9 mouse cellular contexts compared by ENCODE assay signal in the genomic region with DNA sequence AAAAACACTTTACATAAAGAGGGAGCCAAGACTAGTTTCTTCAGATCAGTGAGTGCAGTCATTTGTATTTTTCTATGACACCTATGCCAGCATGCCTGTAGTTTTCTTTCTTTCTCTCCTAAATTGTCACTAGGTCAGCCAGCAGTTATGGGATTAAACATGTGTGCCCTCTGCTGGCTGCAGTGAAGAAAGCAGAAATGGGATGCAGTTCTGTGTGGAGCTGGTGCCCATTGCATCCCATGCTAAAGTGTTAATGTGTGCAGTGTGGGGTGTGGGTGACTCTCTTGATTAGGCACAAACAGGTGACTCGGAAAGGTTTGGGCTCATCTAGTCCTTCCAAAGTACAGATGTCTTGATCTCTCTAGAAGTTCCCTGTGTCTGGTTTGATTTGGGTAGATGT. TPM values are rescaled to one million over a fixed set of nuclear protein-coding genes. Genes with fewer than 3 reads are reported as not detected.
DNase-seq lines count a peak whose midpoint lies in the region; ATAC-seq lines count a peak whose summit lies in the region.
"Had no signal": no experiment of that assay in that cellular context is flagged by ENCODE, and none has a peak within 500 bp of the region (broad histone marks: within the 10 kb centered on the region; RNA-seq: fewer than 3 reads in every experiment).

No protein-coding gene starts in this region.

- H3K27me3 ChIP-seq in midbrain, embryonic 14.5 days (ENCODE audit: control insufficient read depth, insufficient read depth, low read length) = no peaks in the 10 kb centered on the region
- H3K27me3 ChIP-seq in midbrain, embryonic 10.5 days (ENCODE audit: low read depth, poor library complexity, severe bottlenecking) = no peaks in the 10 kb centered on the region
- no peaks in the 10 kb centered on the region for H3K27me3 ChIP-seq in midbrain, embryonic 15.5 days (replicated peaks)
- no peaks in the 10 kb centered on the region for H3K27me3 ChIP-seq in heart, embryonic 11.5 days (ENCODE audit: control insufficient read depth, insufficient read depth, low read length)
- H3K27me3 ChIP-seq: neural tube, embryonic 12.5 days had no signal

- H3K9ac ChIP-seq in midbrain, embryonic 14.5 days (replicated peaks; ENCODE audit: low read length) = no peak overlapping the region
- H3K9ac ChIP-seq in midbrain, embryonic 15.5 days = no peak overlapping the region
- H3K9ac ChIP-seq in heart, embryonic 11.5 days (ENCODE audit: low read depth, low read length) = no peak overlapping the region
- H3K9ac ChIP-seq: neural tube, embryonic 12.5 days had no signal

- DNase-seq in embryo, embryonic 10 days (ENCODE audit: low spot score) = peak; percentile 61
- no peak for DNase-seq in embryo, embryonic 9.5 days (ENCODE audit: extremely low spot score)
- DNase-seq in midbrain, embryonic 14.5 days = peak; percentile 73
- no peak for DNase-seq in midbrain, embryonic 10.5 days (ENCODE audit: low spot score)
- peak; percentile 60 for DNase-seq in brain, adult 2 months (ENCODE audit: low read depth, low spot score)
- DNase-seq in kidney, postnatal 36 days = peak; percentile 21 to 61

- H3K4me1 ChIP-seq in midbrain, embryonic 14.5 days (ENCODE audit: control insufficient read depth, insufficient read depth, low read length) = no peaks in the 10 kb centered on the region
- no peaks in the 10 kb centered on the region for H3K4me1 ChIP-seq in midbrain, embryonic 10.5 days
- H3K4me1 ChIP-seq in midbrain, embryonic 15.5 days = no peaks in the 10 kb centered on the region
- H3K4me1 ChIP-seq in heart, embryonic 11.5 days (ENCODE audit: control insufficient read depth, insufficient read depth, low read length) = no peaks in the 10 kb centered on the region
- H3K4me1 ChIP-seq: neural tube, embryonic 12.5 days had no signal

- H3K4me2 ChIP-seq in midbrain, embryonic 14.5 days (ENCODE audit: low read length) = no peak overlapping the region
- H3K4me2 ChIP-seq in midbrain, embryonic 15.5 days = no peak overlapping the region
- H3K4me2 ChIP-seq in heart, embryonic 11.5 days = no peak overlapping the region
- H3K4me2 ChIP-seq: neural tube, embryonic 12.5 days had no signal

- no peaks in the 10 kb centered on the region for H3K9me3 ChIP-seq in midbrain, embryonic 14.5 days (ENCODE audit: control insufficient read depth, low read length)
- no peaks in the 10 kb centered on the region for H3K9me3 ChIP-seq in midbrain, embryonic 10.5 days (replicated peaks)
- H3K9me3 ChIP-seq in midbrain, embryonic 15.5 days = no peaks in the 10 kb centered on the region
- H3K9me3 ChIP-seq in heart, embryonic 11.5 days (replicated peaks; ENCODE audit: control insufficient read depth, low read length) = no peaks in the 10 kb centered on the region
- H3K9me3 ChIP-seq: neural tube, embryonic 12.5 days had no signal

- 93% methylated on average over 1 of the region's 1 CpGs for WGBS in midbrain, embryonic 14.5 days
- WGBS in midbrain, embryonic 10.5 days = 87% methylated on average over 1 of the region's 1 CpGs
- WGBS in midbrain, embryonic 15.5 days = 86% methylated on average over 1 of the region's 1 CpGs
- WGBS in heart, embryonic 11.5 days (ENCODE audit: insufficient replicate concordance) = 64% methylated on average over 1 of the region's 1 CpGs

- no peak overlapping the region for H3K27ac ChIP-seq in midbrain, embryonic 14.5 days (replicated peaks; ENCODE audit: low read depth, low read length)
- H3K27ac ChIP-seq in midbrain, embryonic 10.5 days (replicated peaks) = no peak overlapping the region
- H3K27ac ChIP-seq in midbrain, embryonic 15.5 days = no peak overlapping the region
- no peak overlapping the region for H3K27ac ChIP-seq in heart, embryonic 11.5 days (ENCODE audit: low read depth, low read length)
- H3K27ac ChIP-seq: neural tube, embryonic 12.5 days had no signal

- H3K36me3 ChIP-seq in midbrain, embryonic 14.5 days (ENCODE audit: control insufficient read depth, insufficient read depth, low read length) = peaks cover 17% of the 10 kb centered on the region
- peaks cover 22% of the 10 kb centered on the region for H3K36me3 ChIP-seq in midbrain, embryonic 10.5 days
- H3K36me3 ChIP-seq in midbrain, embryonic 15.5 days (replicated peaks) = peaks cover 5% of the 10 kb centered on the region
- no peaks in the 10 kb centered on the region for H3K36me3 ChIP-seq in heart, embryonic 11.5 days (ENCODE audit: control insufficient read depth, insufficient read depth, low read length)

- H3K4me3 ChIP-seq in midbrain, embryonic 14.5 days (replicated peaks; ENCODE audit: low read depth, low read length) = no peak overlapping the region
- H3K4me3 ChIP-seq in midbrain, embryonic 10.5 days = no peak overlapping the region
- no peak overlapping the region for H3K4me3 ChIP-seq in midbrain, embryonic 15.5 days
- no peak overlapping the region for H3K4me3 ChIP-seq in heart, embryonic 11.5 days (ENCODE audit: low read depth, low read length)
- H3K4me3 ChIP-seq: neural tube, embryonic 12.5 days had no signal

- ATAC-seq in midbrain, embryonic 14.5 days (ENCODE audit: low FRiP score, low TSS enrichment) = no peak
- 0 out of 2 replicates have a peak, but pooled peaks have one; percentile 17 for ATAC-seq in midbrain, embryonic 15.5 days (replicated peaks)
- ATAC-seq in heart, embryonic 11.5 days (replicated peaks; ENCODE audit: insufficient number of reproducible peaks, low FRiP score, low TSS enrichment) = no peak

RNA-seq across cellular contexts. Expression of a gene that starts 11.1 kb away (rescaled TPM):
- 2.5 and 3.5 TPM in 2 replicates for polyA plus RNA-seq in midbrain, embryonic 14.5 days (2014; fragmentation: Nextera tagmentation; extraction: Ambion mirVana)
- polyA plus RNA-seq in midbrain, embryonic 10.5 days (2016; fragmentation: Nextera tagmentation; extraction: Ambion mirVana) = 0.83 and 2.4 TPM in 2 replicates
- 3.3 and 3.8 TPM in 2 replicates for polyA plus RNA-seq in midbrain, embryonic 15.5 days (2015; fragmentation: Nextera tagmentation; extraction: Ambion mirVana)
- 0.20 and 0.67 TPM in 2 replicates for polyA plus RNA-seq in heart, embryonic 11.5 days (2014; fragmentation: Nextera tagmentation; extraction: Ambion mirVana)

RNA-seq across cellular contexts. Expression of a gene that starts 37.2 kb away (rescaled TPM):
- polyA plus RNA-seq in midbrain, embryonic 14.5 days (2014; fragmentation: Nextera tagmentation; extraction: Ambion mirVana) = 258 and 288 TPM in 2 replicates
- 513 and 531 TPM in 2 replicates for polyA plus RNA-seq in midbrain, embryonic 10.5 days (2016; fragmentation: Nextera tagmentation; extraction: Ambion mirVana)
- polyA plus RNA-seq in midbrain, embryonic 15.5 days (2015; fragmentation: Nextera tagmentation; extraction: Ambion mirVana) = 292 and 300 TPM in 2 replicates
- 169 and 202 TPM in 2 replicates for polyA plus RNA-seq in heart, embryonic 11.5 days (2014; fragmentation: Nextera tagmentation; extraction: Ambion mirVana)

RNA-seq across cellular contexts. Expression of a gene that starts 37.7 kb away (rescaled TPM):
- 20.2 and 29.5 TPM in 2 replicates for polyA plus RNA-seq in midbrain, embryonic 14.5 days (2014; fragmentation: Nextera tagmentation; extraction: Ambion mirVana)
- polyA plus RNA-seq in midbrain, embryonic 10.5 days (2016; fragmentation: Nextera tagmentation; extraction: Ambion mirVana) = 26.3 and 27.1 TPM in 2 replicates
- 24.3 and 27.5 TPM in 2 replicates for polyA plus RNA-seq in midbrain, embryonic 15.5 days (2015; fragmentation: Nextera tagmentation; extraction: Ambion mirVana)
- 17.9 and 24.4 TPM in 2 replicates for polyA plus RNA-seq in heart, embryonic 11.5 days (2014; fragmentation: Nextera tagmentation; extraction: Ambion mirVana)

Comparison
In these comparisons a context has a peak if more than half of its experiments do, and no peak if none do; other contexts are left out.
1. DNase-seq: peak in embryo, embryonic 10 days (single experiment), midbrain, embryonic 14.5 days (single experiment), brain, adult 2 months (single experiment) and kidney, postnatal 36 days (2 of 2); none in embryo, embryonic 9.5 days (single experiment) and midbrain, embryonic 10.5 days (single experiment).